Mouse (Mus musculus) ES-Bruce4 (cell line): ENCODE data around the gene Adamtsl1.
A peak's percentile ranks its signal among the peaks of the same experiment; 100 is the strongest.

ENCODE experiments used
- CTCF ChIP-seq: IDR thresholded peaks from one replicate; pipeline ENCODE4 v1.8.1; 2011; ENCODE audit warnings: low read depth, low read length
- POLR2A ChIP-seq: IDR thresholded peaks from one replicate; pipeline ENCODE4 v1.8.1; 2011; ENCODE audit warnings: low read length; ENCODE audit not compliant: insufficient read depth

- TF ChIP-seq POLR2A, result no peak
- TF ChIP-seq CTCF, result peak; percentile 14
These were observed 305.2 kb downstream of the Adamtsl1 start for GRCm38 (mm10) chr4:85819169-85819568.
